Mouse (Mus musculus) thymus, adult 2 months (tissue): ENCODE measurements around the gene Nudt22.

Source experiments
- CTCF ChIP-seq: fragments of 200-500 bp; IDR thresholded peaks from 2 replicates; pipeline ENCODE4 v1.5.1; 2012; ENCODE audit warnings: mild to moderate bottlenecking, control low read depth, low read length, moderate library complexity, borderline replicate concordance; ENCODE audit not compliant: control insufficient read depth, poor library complexity, insufficient read depth; ENCODE audit errors: extremely low read depth
- POLR2A ChIP-seq: fragments of 200-500 bp; IDR thresholded peaks from 2 replicates; pipeline ENCODE4 v1.6.1; 2012; ENCODE audit warnings: mild to moderate bottlenecking, low read length, control low read depth, moderate library complexity; ENCODE audit not compliant: control insufficient read depth, poor library complexity, insufficient read depth; ENCODE audit errors: extremely low read depth

- peak; percentile 4; the same call in 1 of the 2 replicates for TF ChIP-seq POLR2A
- TF ChIP-seq CTCF: no peak
These were observed 21.9 kb upstream of the Nudt22 start for GRCm38 (mm10) chr19:7017541-7018457.
